Mouse (Mus musculus) adrenal gland, postnatal 10 days (tissue): Measurements from ENCODE around the gene Abcc4. TPM values are rescaled to one million over a fixed set of nuclear protein-coding genes. Genes with fewer than 3 reads are reported as not detected.

ENCODE experiments used
- microRNA-seq: library from miRNA; unstranded; fragments of <30 nt; microRNA quantifications from one replicate; pipeline ENCODE4 v1.2.0, GENCODE M21; 2021
- total RNA-seq, 2 experiments: library from RNA; stranded (reverse); gene quantifications; 2 replicates each; pipeline ENCODE4 v1.2.3; 2021

Gene Abcc4
- total RNA-seq, 2 experiments from 2014 or later, result 8.5 to 9.9 TPM

Small RNA genes within 50 kb of the gene (microRNA-seq; reads per million reads assigned to microRNA genes)
- gene Mir6391, result not detected

Other genes with a start within 250 kb of the Abcc4 start
- gene Cldn10, start 81.7 kb upstream of the Abcc4 start, total RNA-seq, result under 1 TPM; 0.57 to 0.64 TPM
- gene Dzip1, start 219.2 kb upstream of the Abcc4 start, total RNA-seq, result 10 to 100 TPM; 12.3 to 15.7 TPM
- 10 to 100 TPM; 42.4 to 50.9 TPM for gene Dnajc3, start 231.8 kb upstream of the Abcc4 start, total RNA-seq